Mouse (Mus musculus) heart, adult 2 months (tissue): ENCODE data around the gene Kcnj2.

Source experiments
- CTCF ChIP-seq: fragments of 200-600 bp; IDR thresholded peaks from 2 replicates; pipeline ENCODE4 v1.8.1; 2022; ENCODE audit warnings: antibody characterized with exemption, mild to moderate bottlenecking, moderate library complexity
- EP300 ChIP-seq: fragments of 200-500 bp; IDR thresholded peaks from 2 replicates; pipeline ENCODE4 v1.6.1; 2011; ENCODE audit warnings: low read depth, low read length, control low read depth; ENCODE audit not compliant: insufficient read depth
- POLR2A ChIP-seq: fragments of 200-500 bp; IDR thresholded peaks from 2 replicates; pipeline ENCODE4 v1.6.1; 2011; ENCODE audit warnings: mild to moderate bottlenecking, low read depth, low read length, control low read depth; ENCODE audit not compliant: insufficient read depth

DNA sequence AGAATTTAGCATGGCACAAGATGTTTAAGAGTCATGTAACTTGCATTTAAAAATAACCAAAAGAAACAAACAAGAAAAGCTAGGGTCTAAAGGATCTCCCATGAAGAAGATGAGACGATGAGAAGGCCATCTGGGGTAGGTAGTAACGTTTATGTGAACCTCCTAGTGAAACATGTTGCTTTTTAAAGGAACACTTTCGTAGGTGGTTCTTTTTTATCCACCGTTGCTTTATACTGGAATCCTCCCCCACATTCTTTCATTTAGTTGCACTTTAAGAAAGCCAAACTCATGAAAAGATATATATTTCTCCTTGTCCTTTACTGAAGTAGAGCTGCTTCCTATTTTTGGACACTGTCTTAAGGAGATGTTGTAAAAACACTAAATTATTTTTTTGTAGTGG lies 34.7 kb downstream of the Kcnj2 start:
- no peak for TF ChIP-seq EP300
- TF ChIP-seq POLR2A, result no peak
- TF ChIP-seq CTCF, result no peak
